Mouse (Mus musculus) megakaryocyte-erythroid progenitor cell, adult 5-6 weeks (primary cell): Measurements from ENCODE around the gene Tsc2. TPM values are rescaled to one million over a fixed set of nuclear protein-coding genes. Genes with fewer than 3 reads are reported as not detected.
A peak's percentile ranks its signal among the peaks of the same experiment; 100 is the strongest.

Experiments used
- ATAC-seq: replicated peaks from 2 replicates; pipeline ENCODE4 v1.8.0; 2016; ENCODE audit warnings: mild to moderate bottlenecking, inconsistent platforms; ENCODE audit not compliant: severe bottlenecking, poor library complexity, low FRiP score, low TSS enrichment
- total RNA-seq, 2 experiments: library from RNA; stranded (forward) in 1 of 2; stranded (reverse) in 1 of 2; fragments of 200-1000, 215-1000 nt in 1 of 2; fragments of >200 nt in 1 of 2; fragmentation: Nextera tagmentation in 1 of 2; gene quantifications; 2 replicates each; pipeline ENCODE4 v1.2.3; 2014 to 2017

Tsc2 gene
- total RNA-seq, 2 experiments from 2014 or later: 44.3 to 101 TPM

DNA sequence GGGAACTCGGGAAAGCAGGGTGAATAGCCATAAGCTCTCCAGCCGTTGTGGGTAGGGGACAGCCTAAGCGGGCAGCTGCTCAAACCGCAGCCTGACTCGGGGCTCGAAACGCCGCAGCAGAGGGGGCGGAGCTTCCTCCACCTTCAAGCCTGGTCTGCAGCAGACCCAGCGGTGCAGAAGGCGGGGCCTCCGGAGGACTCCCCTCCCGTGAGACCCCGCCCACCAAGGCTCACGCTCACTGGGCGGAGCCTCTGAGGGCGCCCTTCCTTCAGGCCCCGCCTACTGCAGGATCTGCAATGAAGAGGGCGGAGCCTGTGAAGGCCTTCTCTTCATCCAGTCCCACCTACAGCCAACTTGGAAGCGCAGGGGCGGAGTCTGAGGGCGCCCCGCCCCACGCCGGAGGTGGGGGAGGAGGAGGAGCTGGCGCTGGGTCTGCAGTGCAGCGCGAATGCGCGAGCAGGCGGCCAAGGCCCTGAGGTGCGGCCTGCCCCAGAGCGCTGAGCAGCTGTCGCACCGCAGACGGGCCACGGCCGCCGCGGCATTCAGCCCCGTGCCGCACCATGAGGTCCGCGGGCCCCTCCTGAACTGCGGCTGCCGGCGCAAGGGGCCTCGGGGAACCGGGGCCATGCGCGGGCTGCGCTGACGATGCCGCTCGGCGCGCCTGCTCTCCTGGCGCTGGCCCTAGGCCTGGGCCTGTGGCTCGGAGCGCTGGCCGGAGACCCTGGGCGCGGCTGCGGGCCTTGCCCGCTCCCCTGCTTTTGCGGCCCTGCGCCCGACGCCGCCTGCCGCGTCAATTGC, 82.6 kb downstream of the Tsc2 start, which contains the start of gene Pkd1:
Gene Pkd1, plus strand, starts transcription at position 217 of the 798 bp plus-strand sequence.
- ATAC-seq: peak; percentile 89

DNA sequence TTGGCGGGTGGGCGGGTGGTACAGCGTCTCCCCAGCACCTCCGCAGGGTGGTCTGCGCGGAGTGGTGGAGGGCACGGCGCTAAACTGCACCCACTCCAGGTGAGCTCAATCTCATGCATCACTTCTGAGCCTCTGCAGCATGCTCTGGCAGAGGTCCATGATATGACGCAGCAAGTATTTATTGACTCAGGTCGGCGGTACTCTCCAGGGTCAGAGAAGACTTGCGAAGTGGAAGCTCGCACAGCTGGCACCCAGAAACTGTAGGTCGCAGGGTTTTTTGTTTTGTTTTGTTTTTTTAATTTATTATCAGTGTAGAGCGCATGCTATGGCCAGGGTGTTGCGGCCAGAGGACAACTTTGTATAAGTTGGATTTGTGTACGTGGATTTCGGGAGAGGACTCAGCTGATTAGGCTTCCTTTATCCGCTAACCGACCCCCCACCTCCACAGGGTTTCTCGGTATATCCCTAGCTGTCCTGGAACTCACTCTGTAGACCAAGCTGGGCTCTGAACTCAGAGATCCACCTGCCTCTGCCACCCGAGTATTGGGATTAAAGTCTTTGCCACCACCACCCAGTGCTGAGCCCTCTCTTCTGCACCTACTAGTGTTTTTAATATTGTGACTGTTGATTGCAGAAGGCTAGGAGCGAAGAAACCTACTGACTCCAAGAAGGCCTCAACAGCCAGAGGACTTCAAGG, 83.4 kb downstream of the Tsc2 start:
- peak; percentile 45 for ATAC-seq

DNA sequence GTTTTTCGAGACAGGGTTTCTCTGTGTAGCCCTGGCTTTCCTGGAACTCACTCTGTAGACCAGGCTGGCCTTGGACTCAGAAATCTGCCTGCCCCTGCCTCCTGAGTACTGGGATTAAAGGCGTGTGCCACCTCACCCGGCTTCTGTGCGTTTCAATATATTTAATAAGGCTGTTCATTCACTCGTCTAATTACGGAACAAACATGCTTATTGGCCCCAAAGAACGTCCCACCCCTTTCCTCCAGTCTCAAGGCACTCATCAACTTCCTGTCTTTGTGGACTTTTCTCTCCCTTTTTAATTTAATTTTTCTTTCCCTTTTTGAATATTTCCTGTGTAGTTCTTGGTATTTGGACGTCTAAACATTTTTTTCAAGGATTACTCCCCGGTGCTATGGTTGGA, 84.0 kb downstream of the Tsc2 start:
- no peak for ATAC-seq

DNA sequence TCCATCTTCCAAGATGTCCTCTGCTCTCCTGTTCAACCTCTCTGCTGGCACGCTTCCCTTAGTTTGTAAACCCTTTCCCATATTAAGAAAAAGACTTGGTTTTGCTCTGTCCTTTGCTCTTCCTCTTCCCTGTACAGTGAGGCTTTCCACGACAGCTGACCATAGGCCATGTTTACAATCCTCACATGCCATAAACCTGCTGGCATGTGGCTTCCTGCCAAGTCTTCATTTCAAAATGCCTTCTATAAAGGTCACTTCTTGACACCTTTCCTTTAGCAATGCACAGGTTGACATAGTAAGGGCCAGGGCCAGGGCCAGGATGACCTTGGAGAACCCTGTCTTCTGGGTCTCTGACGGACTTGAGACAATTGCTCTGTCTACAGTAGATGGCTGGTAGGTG, 86.2 kb downstream of the Tsc2 start:
- ATAC-seq: no peak

Other genes starting within 250 kb of the Tsc2 start
- gene Rnps1, start 218.1 kb downstream of the Tsc2 start, total RNA-seq (2014; fragmentation: Nextera tagmentation): 325 and 334 TPM in 2 replicates
- gene Rnps1, start 218.1 kb downstream of the Tsc2 start, total RNA-seq (2017): 263 and 290 TPM in 2 replicates
- 79.7 and 88.7 TPM in 2 replicates for gene Eci1, start 206.0 kb downstream of the Tsc2 start, total RNA-seq (2014; fragmentation: Nextera tagmentation)
- gene Eci1, start 206.0 kb downstream of the Tsc2 start, total RNA-seq (2017): 33.3 and 37.6 TPM in 2 replicates
- 1.2 and 5.0 TPM in 2 replicates for gene Dnase1l2, start 189.5 kb downstream of the Tsc2 start, total RNA-seq (2014; fragmentation: Nextera tagmentation)
- 0.34 and 2.9 TPM in 2 replicates for gene Dnase1l2, start 189.5 kb downstream of the Tsc2 start, total RNA-seq (2017)
- 47.7 and 60.9 TPM in 2 replicates for gene E4f1, start 162.3 kb downstream of the Tsc2 start, total RNA-seq (2014; fragmentation: Nextera tagmentation)
- gene E4f1, start 162.3 kb downstream of the Tsc2 start, total RNA-seq (2017): 10.5 and 20.8 TPM in 2 replicates
- gene Pgp, start 162.2 kb downstream of the Tsc2 start, total RNA-seq (2014; fragmentation: Nextera tagmentation): 32.8 and 43.6 TPM in 2 replicates
- 21.9 and 23.4 TPM in 2 replicates for gene Pgp, start 162.2 kb downstream of the Tsc2 start, total RNA-seq (2017)
- not detected in 2 replicates for gene Bricd5, start 158.7 kb downstream of the Tsc2 start, total RNA-seq (2014; fragmentation: Nextera tagmentation)
- 0.80 TPM in 1 of 2 replicates, not detected in the other for gene Bricd5, start 158.7 kb downstream of the Tsc2 start, total RNA-seq (2017)
- gene Mlst8, start 153.6 kb downstream of the Tsc2 start, total RNA-seq (2014; fragmentation: Nextera tagmentation): 35.8 and 38.7 TPM in 2 replicates
- 17.2 and 36.1 TPM in 2 replicates for gene Mlst8, start 153.6 kb downstream of the Tsc2 start, total RNA-seq (2017)
- gene Caskin1, start 144.0 kb downstream of the Tsc2 start, total RNA-seq (2014; fragmentation: Nextera tagmentation): not detected in 2 replicates
- gene Caskin1, start 144.0 kb downstream of the Tsc2 start, total RNA-seq (2017): not detected in 2 replicates
- 111 and 143 TPM in 2 replicates for gene Traf7, start 104.7 kb downstream of the Tsc2 start, total RNA-seq (2014; fragmentation: Nextera tagmentation)
- 66.3 and 84.8 TPM in 2 replicates for gene Traf7, start 104.7 kb downstream of the Tsc2 start, total RNA-seq (2017)
- gene Rab26, start 98.4 kb downstream of the Tsc2 start, total RNA-seq (2014; fragmentation: Nextera tagmentation): not detected in 2 replicates
- gene Rab26, start 98.4 kb downstream of the Tsc2 start, total RNA-seq (2017): 1.3 TPM in 1 of 2 replicates, not detected in the other
- 17.2 and 20.5 TPM in 2 replicates for gene Pkd1, start 82.8 kb downstream of the Tsc2 start, total RNA-seq (2014; fragmentation: Nextera tagmentation)
- gene Pkd1, start 82.8 kb downstream of the Tsc2 start, total RNA-seq (2017): 4.6 and 5.4 TPM in 2 replicates
- gene Nthl1, start 50 bp upstream of the Tsc2 start, total RNA-seq (2014; fragmentation: Nextera tagmentation): 7.8 and 14.1 TPM in 2 replicates
- 4.6 and 12.9 TPM in 2 replicates for gene Nthl1, start 50 bp upstream of the Tsc2 start, total RNA-seq (2017)
- gene Slc9a3r2, start 17.7 kb upstream of the Tsc2 start, total RNA-seq (2014; fragmentation: Nextera tagmentation): 1.0 TPM in 1 of 2 replicates, not detected in the other
- gene Slc9a3r2, start 17.7 kb upstream of the Tsc2 start, total RNA-seq (2017): 0.38 and 1.6 TPM in 2 replicates
- gene Npw, start 25.8 kb upstream of the Tsc2 start, total RNA-seq (2014; fragmentation: Nextera tagmentation): 2.0 TPM in 1 of 2 replicates, not detected in the other
- not detected in 2 replicates for gene Npw, start 25.8 kb upstream of the Tsc2 start, total RNA-seq (2017)
- 44.9 and 65.2 TPM in 2 replicates for gene Zfp598, start 37.1 kb upstream of the Tsc2 start, total RNA-seq (2014; fragmentation: Nextera tagmentation)
- gene Zfp598, start 37.1 kb upstream of the Tsc2 start, total RNA-seq (2017): 24.7 and 32.1 TPM in 2 replicates
- gene Syngr3, start 57.3 kb upstream of the Tsc2 start, total RNA-seq (2014; fragmentation: Nextera tagmentation): not detected in 2 replicates
- gene Syngr3, start 57.3 kb upstream of the Tsc2 start, total RNA-seq (2017): not detected in 2 replicates
- gene Gfer, start 63.5 kb upstream of the Tsc2 start, total RNA-seq (2014; fragmentation: Nextera tagmentation): 39.2 and 44.6 TPM in 2 replicates
- gene Gfer, start 63.5 kb upstream of the Tsc2 start, total RNA-seq (2017): 67.2 and 87.0 TPM in 2 replicates
- 3.5 TPM in 1 of 2 replicates, not detected in the other for gene Noxo1, start 63.6 kb upstream of the Tsc2 start, total RNA-seq (2014; fragmentation: Nextera tagmentation)
- gene Noxo1, start 63.6 kb upstream of the Tsc2 start, total RNA-seq (2017): 0.53 and 2.0 TPM in 2 replicates
- 58.4 and 91.1 TPM in 2 replicates for gene Tbl3, start 75.0 kb upstream of the Tsc2 start, total RNA-seq (2014; fragmentation: Nextera tagmentation)
- 48.9 and 54.8 TPM in 2 replicates for gene Tbl3, start 75.0 kb upstream of the Tsc2 start, total RNA-seq (2017)
- gene Rnf151, start 85.4 kb upstream of the Tsc2 start, total RNA-seq (2014; fragmentation: Nextera tagmentation): 0.72 TPM in 1 of 2 replicates, not detected in the other
- 0.27 TPM in 1 of 2 replicates, not detected in the other for gene Rnf151, start 85.4 kb upstream of the Tsc2 start, total RNA-seq (2017)
- 6,242 and 6,563 TPM in 2 replicates for gene Rps2, start 85.5 kb upstream of the Tsc2 start, total RNA-seq (2014; fragmentation: Nextera tagmentation)
- gene Rps2, start 85.5 kb upstream of the Tsc2 start, total RNA-seq (2017): 1,324 and 2,144 TPM in 2 replicates
- 367 and 415 TPM in 2 replicates for gene Ndufb10, start 91.8 kb upstream of the Tsc2 start, total RNA-seq (2014; fragmentation: Nextera tagmentation)
- gene Ndufb10, start 91.8 kb upstream of the Tsc2 start, total RNA-seq (2017): 283 and 299 TPM in 2 replicates
- gene Rpl3l, start 95.2 kb upstream of the Tsc2 start, total RNA-seq (2014; fragmentation: Nextera tagmentation): 0.76 TPM in 1 of 2 replicates, not detected in the other
- gene Rpl3l, start 95.2 kb upstream of the Tsc2 start, total RNA-seq (2017): 2.0 TPM in 1 of 2 replicates, not detected in the other
- gene Msrb1, start 104.0 kb upstream of the Tsc2 start, total RNA-seq (2014; fragmentation: Nextera tagmentation): 42.8 and 43.9 TPM in 2 replicates
- gene Msrb1, start 104.0 kb upstream of the Tsc2 start, total RNA-seq (2017): 34.6 and 54.0 TPM in 2 replicates
- not detected in 2 replicates for gene Hs3st6, start 120.4 kb upstream of the Tsc2 start, total RNA-seq (2014; fragmentation: Nextera tagmentation)
- not detected in 2 replicates for gene Hs3st6, start 120.4 kb upstream of the Tsc2 start, total RNA-seq (2017)
- 1.4 and 1.5 TPM in 2 replicates for gene Meiob, start 171.7 kb upstream of the Tsc2 start, total RNA-seq (2014; fragmentation: Nextera tagmentation)
- gene Meiob, start 171.7 kb upstream of the Tsc2 start, total RNA-seq (2017): 0.95 and 1.4 TPM in 2 replicates
- gene Hagh, start 207.5 kb upstream of the Tsc2 start, total RNA-seq (2014; fragmentation: Nextera tagmentation): 43.2 and 68.2 TPM in 2 replicates
- 29.1 and 32.3 TPM in 2 replicates for gene Hagh, start 207.5 kb upstream of the Tsc2 start, total RNA-seq (2017)
- 20.1 and 35.1 TPM in 2 replicates for gene Fahd1, start 217.7 kb upstream of the Tsc2 start, total RNA-seq (2014; fragmentation: Nextera tagmentation)
- gene Fahd1, start 217.7 kb upstream of the Tsc2 start, total RNA-seq (2017): 15.7 and 34.7 TPM in 2 replicates
- gene Igfals, start 233.4 kb upstream of the Tsc2 start, total RNA-seq (2014; fragmentation: Nextera tagmentation): not detected in 2 replicates
- not detected in 2 replicates for gene Igfals, start 233.4 kb upstream of the Tsc2 start, total RNA-seq (2017)